Mouse (Mus musculus) layer of hippocampus, adult 2 months (tissue): ENCODE results near the gene Vopp1. TPM values are rescaled to one million over a fixed set of nuclear protein-coding genes. Genes with fewer than 3 reads are reported as not detected.

ENCODE experiments used
- DNase-seq, 2 experiments: peaks; one replicate each; pipeline ENCODE4 v3.0.0; 2022; ENCODE audit warnings: low spot score in 2 of 2
- H3K27ac ChIP-seq: fragments of 200-600 bp; 2 replicates; pipeline ENCODE4 v1.8.1; 2022
- H3K4me3 ChIP-seq: fragments of 200-600 bp; 2 replicates; pipeline ENCODE4 v1.8.1; 2022; ENCODE audit warnings: mild to moderate bottlenecking
- CTCF ChIP-seq: fragments of 200-600 bp; conservative IDR thresholded peaks from 2 replicates; pipeline ENCODE4 v1.8.1; 2022; ENCODE audit warnings: antibody characterized with exemption, mild to moderate bottlenecking, moderate library complexity
- total RNA-seq, 2 experiments: library from RNA; stranded (reverse); gene quantifications; 2 replicates each; pipeline ENCODE4 v1.2.3; 2021

The Vopp1 gene
- total RNA-seq, 2 experiments from 2014 or later: 65.9 to 70.5 TPM

DNA sequence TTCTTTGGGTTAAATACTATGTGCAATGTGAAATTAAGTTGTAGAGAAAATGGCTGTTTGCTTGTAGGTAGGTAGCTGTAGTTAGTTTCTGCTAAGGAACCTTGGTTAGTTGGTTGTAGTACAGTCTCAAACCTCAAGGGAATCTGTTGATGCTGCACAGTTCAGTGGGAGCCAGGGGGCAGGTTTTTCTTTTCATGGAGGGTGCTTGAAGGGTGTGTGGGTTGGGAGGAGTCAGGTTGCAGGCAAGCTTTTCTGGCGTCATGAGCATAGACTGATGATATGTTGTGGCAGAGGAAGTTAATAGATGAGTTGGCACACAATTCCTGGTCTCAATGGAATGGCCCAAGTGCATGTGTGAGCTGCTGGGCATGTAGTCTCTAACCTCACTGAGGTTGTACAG lies 113.2 kb downstream of the Vopp1 start:
- H3K27ac ChIP-seq: no peak overlapping the region
- TF ChIP-seq CTCF: 0 out of 2 replicates have a peak, but pooled peaks have one; percentile 25

DNA sequence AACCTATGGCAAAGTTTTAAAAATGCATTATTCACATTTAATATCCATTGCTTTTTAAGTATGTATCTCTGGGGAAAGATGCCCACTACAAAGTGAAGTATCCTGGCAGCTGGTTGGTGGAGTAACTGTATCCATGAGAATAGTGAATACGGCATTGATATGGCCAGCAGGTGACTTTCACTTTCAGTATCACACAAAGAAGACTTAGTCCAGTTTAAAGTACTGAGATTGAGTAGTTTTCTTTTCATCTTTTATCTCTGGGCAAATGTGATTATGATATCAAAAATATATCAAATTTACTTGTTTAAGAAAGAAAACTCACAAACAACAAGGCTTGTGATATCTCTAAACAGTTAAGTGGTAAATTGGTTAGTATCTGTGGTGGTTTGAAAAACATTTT lies 118.2 kb downstream of the Vopp1 start:
- no peak overlapping the region for H3K4me3 ChIP-seq
- no peak for TF ChIP-seq CTCF
- no peak for DNase-seq
- H3K27ac ChIP-seq: no peak overlapping the region

More for the DNA sequence above, 113.2 kb downstream of the Vopp1 start:
- H3K4me3 ChIP-seq: no peak overlapping the region
- DNase-seq: no peak

DNA sequence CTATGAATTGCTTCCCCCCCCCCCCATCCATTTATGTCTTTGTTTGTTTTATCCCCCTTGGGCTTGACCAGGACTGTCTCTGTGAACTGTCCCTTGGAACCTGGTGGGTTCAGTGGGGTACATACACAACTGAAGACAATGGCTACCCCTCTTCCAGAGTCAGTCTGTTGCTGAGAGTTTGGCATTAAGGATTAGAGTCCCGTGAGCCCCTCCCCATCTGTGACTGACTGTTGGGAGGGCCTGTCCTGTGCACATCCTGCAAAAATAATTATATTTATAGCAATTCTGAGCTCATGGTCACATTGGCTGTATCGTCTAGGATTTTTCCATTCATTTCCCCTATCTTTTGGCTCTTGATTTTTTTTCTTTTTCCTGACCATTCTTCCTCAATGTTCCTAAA lies 121.3 kb downstream of the Vopp1 start:
- TF ChIP-seq CTCF: no peak
- DNase-seq: no peak
- H3K27ac ChIP-seq: peak overlapping the region; percentile 100
- H3K4me3 ChIP-seq: peak overlapping the region; percentile 89

DNA sequence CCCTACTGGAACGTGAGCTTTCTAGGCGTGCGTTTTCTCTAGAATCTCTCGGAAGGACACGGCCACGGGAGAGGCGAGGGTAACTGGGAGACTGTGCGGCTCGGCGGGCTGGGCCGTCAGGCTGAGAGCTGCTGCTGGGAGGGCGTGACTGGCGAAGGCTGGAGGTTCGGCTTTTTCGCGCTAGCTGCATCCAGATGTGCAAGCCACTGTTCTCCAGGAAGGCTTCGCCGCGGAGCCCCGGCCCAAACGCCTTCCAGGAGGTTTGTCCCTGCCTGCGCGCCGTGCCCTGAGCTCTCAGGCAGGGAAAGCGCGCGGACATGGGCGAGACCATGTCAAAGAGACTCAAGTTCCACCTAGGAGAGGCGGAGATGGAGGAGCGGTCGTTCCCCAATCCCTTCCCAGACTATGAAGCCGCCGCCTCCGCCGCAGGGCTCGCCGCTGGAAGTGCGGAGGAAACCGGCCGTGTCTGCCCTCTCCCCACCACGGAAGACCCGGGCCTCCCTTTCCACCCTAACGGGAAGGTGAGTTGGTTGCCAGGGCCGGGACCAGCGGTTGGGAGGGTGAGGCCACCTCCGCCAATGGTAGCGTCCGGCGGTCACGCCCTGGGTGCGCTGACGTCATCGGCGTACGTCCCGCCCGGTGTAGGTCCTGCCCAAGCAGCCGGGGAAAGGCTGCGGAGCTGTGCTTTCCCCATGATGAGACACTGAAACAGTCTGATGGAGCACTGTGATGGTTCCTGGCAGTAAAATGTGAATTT lies 122.0 kb downstream of the Vopp1 start:
- Histone ChIP-seq H3K4me3 (peak overlapping the region; percentile 89), H3K27ac (peak overlapping the region; percentile 100)
- no peak for TF ChIP-seq CTCF
- peak; percentile 94 for DNase-seq

DNA sequence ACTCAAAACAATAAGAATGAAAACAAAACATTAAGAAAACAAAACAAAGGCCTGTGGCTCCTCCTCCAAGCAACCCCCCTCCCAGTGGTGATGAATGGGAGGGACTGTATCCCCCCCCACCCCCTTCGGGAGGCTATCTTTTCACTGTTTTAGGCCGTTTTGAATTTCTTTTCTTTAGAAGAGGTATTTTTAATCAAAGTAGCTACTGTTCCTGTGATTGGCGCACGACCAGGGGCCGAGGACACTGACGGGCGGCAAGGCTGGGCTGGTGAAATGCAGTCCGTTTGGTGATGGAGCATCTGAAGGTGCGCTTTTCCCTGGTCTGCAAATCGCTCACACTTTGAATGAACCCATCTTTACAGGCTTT lies 122.6 kb downstream of the Vopp1 start, which contains the start of gene Lancl2:
Gene Lancl2 (plus strand): TSS at position 165 of the 367 bp plus-strand sequence.
- DNase-seq: peak; percentile 17 to 51
- peak within 1 kb of the TSS; percentile 100 for H3K27ac ChIP-seq
- H3K4me3 ChIP-seq: peak within 1 kb of the TSS; percentile 89
- TF ChIP-seq CTCF: peak; percentile 41

DNA sequence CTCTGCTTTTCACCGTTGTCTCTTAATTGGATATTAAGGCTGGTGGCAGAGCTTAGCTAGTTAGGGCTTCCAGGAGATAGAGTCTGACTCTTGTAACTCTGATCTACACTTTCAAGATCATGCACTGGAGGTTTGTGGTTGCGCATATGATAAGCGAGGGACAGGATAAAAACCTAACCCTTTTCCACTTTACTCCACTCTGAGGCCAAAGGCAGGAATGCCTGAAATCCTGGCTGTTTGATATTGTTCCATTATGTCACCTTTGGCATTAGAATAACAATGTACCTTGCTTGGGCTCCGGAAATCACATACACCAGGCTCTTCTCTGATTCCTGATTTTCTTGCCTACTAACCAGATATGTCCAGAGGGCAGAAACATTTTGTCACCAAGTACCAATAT lies 123.3 kb downstream of the Vopp1 start:
- peak overlapping the region; percentile 89 for H3K4me3 ChIP-seq
- DNase-seq: no peak
- peak overlapping the region; percentile 100 for H3K27ac ChIP-seq
- TF ChIP-seq CTCF: no peak

DNA sequence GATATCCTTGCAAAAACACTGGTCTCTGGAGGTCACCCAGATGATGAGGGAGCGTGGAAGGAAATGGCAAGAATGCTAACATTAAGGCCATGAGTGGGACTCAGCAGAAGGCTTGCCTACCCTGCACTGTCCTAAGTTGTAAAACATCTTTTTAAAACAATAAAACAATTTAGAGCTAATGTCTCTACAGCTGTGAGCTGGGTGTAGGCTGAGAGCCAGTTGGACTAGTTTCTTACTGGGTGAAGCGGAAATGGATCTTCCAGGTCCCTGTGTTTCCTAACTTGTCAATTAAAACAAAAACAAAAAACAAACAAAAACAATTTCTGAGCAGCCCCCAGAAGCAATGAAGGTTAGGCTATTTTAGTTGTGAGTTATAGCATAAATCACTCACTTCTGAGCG lies 131.8 kb downstream of the Vopp1 start:
- H3K4me3 ChIP-seq: no peak overlapping the region
- TF ChIP-seq CTCF: no peak
- DNase-seq: no peak
- H3K27ac ChIP-seq: no peak overlapping the region

DNA sequence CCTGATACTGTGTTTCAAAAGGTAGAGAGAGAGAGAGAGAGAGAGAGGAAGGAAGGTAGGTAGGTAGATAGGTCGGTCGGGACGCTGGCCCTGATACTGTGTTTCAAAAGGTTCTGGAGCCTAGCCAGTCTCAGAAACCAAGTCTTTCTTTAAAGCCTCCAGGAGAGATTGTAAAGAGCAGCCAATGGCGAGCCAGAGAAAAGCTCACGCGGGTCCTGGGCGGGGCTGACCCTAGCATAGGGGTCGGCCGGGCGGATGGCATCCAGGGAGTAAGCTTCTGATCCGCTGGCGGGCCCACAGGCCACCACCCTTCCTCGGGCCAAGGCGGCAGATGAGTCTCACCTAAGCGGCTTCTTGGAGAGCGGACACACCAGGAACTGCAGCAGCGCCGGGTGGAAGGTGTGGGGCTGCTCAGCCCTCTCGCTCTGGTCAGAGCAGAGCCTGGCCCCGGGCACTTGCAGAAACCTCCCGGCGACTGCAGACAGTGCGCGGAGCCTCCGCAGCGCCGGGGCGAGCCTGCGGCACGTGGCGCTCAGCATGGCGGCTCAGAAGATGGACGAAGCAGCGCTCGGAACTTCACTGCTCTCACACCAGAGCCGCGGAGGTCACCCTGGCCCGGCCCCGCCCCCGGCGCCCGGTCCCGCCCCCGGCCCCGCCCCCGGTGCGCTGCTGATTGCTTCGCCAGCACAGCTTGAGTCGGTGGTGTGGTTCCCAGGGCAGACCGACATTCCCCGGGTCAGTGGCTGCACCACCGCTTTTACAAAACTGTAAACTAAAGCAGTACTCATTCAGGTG lies 133.3 kb downstream of the Vopp1 start, which contains the start of gene Pyurf:
Gene Pyurf (minus strand): TSS at position 612 of the 795 bp plus-strand sequence.
- DNase-seq: peak; percentile 78 to 80
- peak within 1 kb of the TSS; percentile 99 for H3K4me3 ChIP-seq
- H3K27ac ChIP-seq: peak within 1 kb of the TSS; percentile 94
- peak; percentile 41 for TF ChIP-seq CTCF

DNA sequence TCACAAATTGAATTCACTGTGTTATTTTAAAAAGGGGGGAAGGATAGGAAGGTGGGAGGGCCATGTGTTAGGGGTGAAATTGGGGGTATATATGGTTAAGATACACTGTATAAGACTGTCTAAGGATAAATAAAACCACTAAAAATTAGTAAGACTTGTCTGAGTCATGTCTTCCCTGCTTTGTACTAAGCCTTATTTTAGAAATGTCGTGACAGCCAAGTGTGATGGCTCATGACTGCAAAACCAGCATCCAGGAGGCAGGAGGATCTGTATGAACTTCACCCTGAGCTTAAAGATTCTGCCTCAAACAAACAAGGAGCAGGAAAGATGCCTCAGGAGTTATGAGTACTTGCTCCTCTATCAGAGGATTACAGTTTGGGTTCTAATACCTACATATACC lies 140.8 kb downstream of the Vopp1 start:
- Histone ChIP-seq H3K4me3 (no peak overlapping the region), H3K27ac (no peak overlapping the region)
- no peak for DNase-seq
- no peak for TF ChIP-seq CTCF

Other genes with a start within 250 kb of the Vopp1 start
- 1 to 10 TPM; 5.5 TPM for gene Herc6, start 244.2 kb downstream of the Vopp1 start, total RNA-seq
- gene Pyurf, start 133.1 kb downstream of the Vopp1 start, total RNA-seq: 1 to 10 TPM; 8.3 to 9.5 TPM
- 10 to 100 TPM; 78.7 to 85.7 TPM for gene Lancl2, start 122.6 kb downstream of the Vopp1 start, total RNA-seq
- gene Vmn1r21, start 25.2 kb upstream of the Vopp1 start, total RNA-seq: not detected
- not detected for gene Vmn1r22, start 82.9 kb upstream of the Vopp1 start, total RNA-seq
- gene Vmn1r23, start 101.7 kb upstream of the Vopp1 start, total RNA-seq: not detected
- gene Vmn1r24, start 136.3 kb upstream of the Vopp1 start, total RNA-seq: not detected
- gene Vmn1r25, start 155.7 kb upstream of the Vopp1 start, total RNA-seq: not detected
- gene Vmn1r26, start 190.0 kb upstream of the Vopp1 start, total RNA-seq: not detected